In the genomic region with DNA sequence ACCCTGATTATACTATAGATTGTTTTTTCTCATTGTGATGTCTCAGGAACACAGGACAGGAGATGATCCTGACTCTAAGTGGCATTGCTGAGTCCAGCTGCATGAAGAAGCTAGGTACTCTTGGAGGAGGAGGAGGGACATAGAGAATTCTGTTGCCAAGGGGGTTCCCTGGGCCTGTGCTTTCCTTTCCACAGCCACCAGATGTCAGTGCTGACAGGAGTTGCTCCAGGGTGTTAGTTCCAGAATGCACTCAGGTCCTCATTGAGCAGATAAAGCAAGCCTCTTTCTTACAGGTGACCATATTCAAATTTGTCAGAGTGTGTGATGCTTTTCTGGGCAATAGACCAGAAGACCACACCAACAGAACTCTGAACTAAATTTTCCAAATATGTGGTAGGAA, we compare ENCODE assay signal across 17 mouse cellular contexts.
DNase-seq lines count a peak whose midpoint lies in the region; ATAC-seq and TF ChIP-seq lines count a peak whose summit lies in the region.
"Had no signal": no experiment of that assay in that cellular context is flagged by ENCODE, and none has a peak within 500 bp of the region (broad histone marks: within the 10 kb centered on the region; RNA-seq: fewer than 3 reads in every experiment).

No protein-coding gene starts in this region.

- no peaks in the 10 kb centered on the region for H3K36me3 ChIP-seq in midbrain, embryonic 14.5 days (ENCODE audit: control insufficient read depth, insufficient read depth, low read length)
- H3K36me3 ChIP-seq in midbrain, embryonic 11.5 days (ENCODE audit: control insufficient read depth, insufficient read depth, low read length) = no peaks in the 10 kb centered on the region
- peaks cover 0 to 5% of the 10 kb centered on the region in 2 experiments; a peak in 2 of 4 replicates for H3K36me3 ChIP-seq in MEL (ENCODE audit: control insufficient read depth in 1 of 2, insufficient read depth in 2 of 2, low read length in 2 of 2)
- no peaks in the 10 kb centered on the region for H3K36me3 ChIP-seq in embryonic facial prominence, embryonic 14.5 days (ENCODE audit: control insufficient read depth, insufficient read depth, low read length)
- H3K36me3 ChIP-seq: embryonic facial prominence, embryonic 12.5 days; heart, embryonic 10.5 days; lung, embryonic 15.5 days; midbrain, embryonic 12.5 days; neural tube, embryonic 13.5 days; stomach, embryonic 15.5 days had no signal

- DNase-seq in gastrocnemius, adult 2 months = no peak
- DNase-seq in gastrocnemius, postnatal 25 days = no peak
- DNase-seq in midbrain, embryonic 14.5 days = peak; percentile 47
- DNase-seq in midbrain, embryonic 11.5 days (ENCODE audit: low spot score, missing footprints) = no peak
- peak; percentile 53 for DNase-seq in MEL (ENCODE audit: low read depth, low spot score)
- DNase-seq in embryonic facial prominence, embryonic 14.5 days (ENCODE audit: low spot score) = no peak
- DNase-seq in left cerebral cortex, adult 9 months (ENCODE audit: low spot score in 2 of 2) = no peak
- no peak for DNase-seq in right cerebral cortex, postnatal 25 days
- DNase-seq: kidney, postnatal 25 days; right cerebral cortex, postnatal 14 days had no signal

- no peak overlapping the region for H3K27ac ChIP-seq in gastrocnemius, adult 2 months
- no peak overlapping the region for H3K27ac ChIP-seq in midbrain, embryonic 14.5 days (replicated peaks; ENCODE audit: low read depth, low read length)
- H3K27ac ChIP-seq in midbrain, embryonic 11.5 days (ENCODE audit: low read depth, low read length) = no peak overlapping the region
- no peak overlapping the region for H3K27ac ChIP-seq in MEL (ENCODE audit: control insufficient read depth, low read depth, low read length)
- no peak overlapping the region for H3K27ac ChIP-seq in embryonic facial prominence, embryonic 14.5 days (replicated peaks; ENCODE audit: low read depth, low read length)
- H3K27ac ChIP-seq: embryonic facial prominence, embryonic 12.5 days; heart, embryonic 10.5 days; hindbrain, embryonic 14.5 days; lung, embryonic 15.5 days; midbrain, embryonic 12.5 days; neural tube, embryonic 13.5 days; stomach, embryonic 15.5 days had no signal

- ATAC-seq in midbrain, embryonic 14.5 days (ENCODE audit: low FRiP score, low TSS enrichment) = no peak
- ATAC-seq in midbrain, embryonic 11.5 days (ENCODE audit: low FRiP score) = no peak
- ATAC-seq in embryonic facial prominence, embryonic 14.5 days (ENCODE audit: low read depth) = 0 out of 2 replicates have a peak, but pooled peaks have one; percentile 21

- TF ChIP-seq POLR2A in MEL (IDR thresholded peaks at IDR 0.05; ENCODE audit: control insufficient read depth in 1 of 2, insufficient read depth in 1 of 2, low read depth in 1 of 2, low read length in 2 of 2, poor library complexity in 1 of 2) = no peak

- H3K9me3 ChIP-seq in midbrain, embryonic 14.5 days (ENCODE audit: control insufficient read depth, low read length) = no peaks in the 10 kb centered on the region
- no peaks in the 10 kb centered on the region for H3K9me3 ChIP-seq in midbrain, embryonic 11.5 days (ENCODE audit: control insufficient read depth, low read length)
- no peaks in the 10 kb centered on the region for H3K9me3 ChIP-seq in MEL (replicated peaks; ENCODE audit: insufficient read depth, low read length)
- H3K9me3 ChIP-seq in embryonic facial prominence, embryonic 14.5 days (ENCODE audit: control insufficient read depth, low read length) = no peaks in the 10 kb centered on the region
- H3K9me3 ChIP-seq: embryonic facial prominence, embryonic 12.5 days; heart, embryonic 10.5 days; lung, embryonic 15.5 days; midbrain, embryonic 12.5 days; neural tube, embryonic 13.5 days; stomach, embryonic 15.5 days had no signal

- peaks cover 7% of the 10 kb centered on the region; the same call in 1 of the 2 replicates for H3K4me1 ChIP-seq in midbrain, embryonic 14.5 days (ENCODE audit: control insufficient read depth, insufficient read depth, low read length)
- peaks cover 3% of the 10 kb centered on the region; the same call in 1 of the 2 replicates for H3K4me1 ChIP-seq in midbrain, embryonic 11.5 days (ENCODE audit: control insufficient read depth, insufficient read depth, low read length)
- H3K4me1 ChIP-seq in MEL (ENCODE audit: control insufficient read depth in 1 of 2, insufficient read depth in 2 of 2, low read length in 2 of 2) = peaks cover 0 to 9% of the 10 kb centered on the region in 2 experiments; a peak in 2 of 4 replicates
- no peaks in the 10 kb centered on the region for H3K4me1 ChIP-seq in embryonic facial prominence, embryonic 14.5 days (ENCODE audit: control insufficient read depth, insufficient read depth, low read length)

- no peak overlapping the region for H3K4me2 ChIP-seq in midbrain, embryonic 14.5 days (ENCODE audit: low read length)
- no peak overlapping the region for H3K4me2 ChIP-seq in midbrain, embryonic 11.5 days
- no peak overlapping the region for H3K4me2 ChIP-seq in embryonic facial prominence, embryonic 14.5 days (ENCODE audit: low read depth, low read length)
- H3K4me2 ChIP-seq: embryonic facial prominence, embryonic 12.5 days; hindbrain, embryonic 14.5 days; lung, embryonic 15.5 days; midbrain, embryonic 12.5 days; neural tube, embryonic 13.5 days; stomach, embryonic 15.5 days had no signal

- TF ChIP-seq CTCF in gastrocnemius, adult 2 months (IDR thresholded peaks at IDR 0.05) = peak; percentile 16; the same call in 1 of the 2 replicates
- peak; percentile 42 to 74 (median 70); a peak in 5 of 6 replicates for TF ChIP-seq CTCF in MEL (IDR thresholded peaks at IDR 0.05 in 2 of 3, conservative IDR thresholded peaks at IDR 0.05 in 1 of 3; ENCODE audit: control insufficient read depth in 1 of 3, insufficient read depth in 1 of 3, low read depth in 2 of 3, low read length in 3 of 3, poor library complexity in 1 of 3, severe bottlenecking in 1 of 3)

- H3K79me2 ChIP-seq in MEL (ENCODE audit: control insufficient read depth, insufficient read depth, low read length, poor library complexity) = no peaks in the 10 kb centered on the region

- no peak overlapping the region for H3K9ac ChIP-seq in midbrain, embryonic 14.5 days (replicated peaks; ENCODE audit: low read length)
- no peak overlapping the region for H3K9ac ChIP-seq in midbrain, embryonic 11.5 days (ENCODE audit: low read length)
- H3K9ac ChIP-seq in MEL (ENCODE audit: control insufficient read depth, low read depth, low read length, poor library complexity, severe bottlenecking) = no peak overlapping the region
- no peak overlapping the region for H3K9ac ChIP-seq in embryonic facial prominence, embryonic 14.5 days (ENCODE audit: low read depth, low read length)
- H3K9ac ChIP-seq: embryonic facial prominence, embryonic 12.5 days; hindbrain, embryonic 14.5 days; lung, embryonic 15.5 days; midbrain, embryonic 12.5 days; neural tube, embryonic 13.5 days; stomach, embryonic 15.5 days had no signal

- 0 out of 2 replicates have a peak, but pooled peaks cover 6% of the 10 kb centered on the region for H3K27me3 ChIP-seq in midbrain, embryonic 14.5 days (ENCODE audit: control insufficient read depth, insufficient read depth, low read length)
- peaks cover 5% of the 10 kb centered on the region; the same call in 1 of the 2 replicates for H3K27me3 ChIP-seq in midbrain, embryonic 11.5 days (ENCODE audit: control insufficient read depth, insufficient read depth, low read length)
- H3K27me3 ChIP-seq in MEL (ENCODE audit: control insufficient read depth in 1 of 2, insufficient read depth in 2 of 2, low read length in 2 of 2) = peaks cover 2 to 3% of the 10 kb centered on the region in 2 experiments; a peak in 3 of 4 replicates
- H3K27me3 ChIP-seq in embryonic facial prominence, embryonic 14.5 days (replicated peaks; ENCODE audit: control insufficient read depth, insufficient read depth, low read length) = 0 out of 2 replicates have a peak, but pooled peaks cover 5% of the 10 kb centered on the region

- no peak overlapping the region for H3K4me3 ChIP-seq in gastrocnemius, adult 2 months
- H3K4me3 ChIP-seq in midbrain, embryonic 14.5 days (replicated peaks; ENCODE audit: low read depth, low read length) = no peak overlapping the region
- no peak overlapping the region for H3K4me3 ChIP-seq in midbrain, embryonic 11.5 days (ENCODE audit: low read depth, low read length)
- no peak overlapping the region for H3K4me3 ChIP-seq in MEL (ENCODE audit: control insufficient read depth in 1 of 2, insufficient read depth in 1 of 2, low read depth in 2 of 2, low read length in 2 of 2)
- no peak overlapping the region for H3K4me3 ChIP-seq in embryonic facial prominence, embryonic 14.5 days (ENCODE audit: low read depth, low read length)
- H3K4me3 ChIP-seq: embryonic facial prominence, embryonic 12.5 days; heart, embryonic 10.5 days; lung, embryonic 15.5 days; midbrain, embryonic 12.5 days; neural tube, embryonic 13.5 days; stomach, embryonic 15.5 days had no signal

- intact Hi-C loops in gastrocnemius, adult 2 months (cut with DNase I) = no loop called here

- TF ChIP-seq RAD21 in MEL (IDR thresholded peaks at IDR 0.05; ENCODE audit: low read depth, low read length) = peak; percentile 72

- no peak for TF ChIP-seq EP300 in MEL (IDR thresholded peaks at IDR 0.05; ENCODE audit: low read depth in 1 of 2, low read length in 2 of 2)

TF ChIP-seq in MEL, 35 proteins besides CTCF, POLR2A, EP300 and RAD21:
- TF ChIP-seq ZC3H11A (IDR thresholded peaks at IDR 0.05; ENCODE audit: low read depth, low read length) (peak; percentile 51), USF1 (IDR thresholded peaks at IDR 0.05; ENCODE audit: low read depth, low read length) (no peak), SMC3 (IDR thresholded peaks at IDR 0.05; ENCODE audit: low read depth, low read length) (peak; percentile 77), MYC (IDR thresholded peaks at IDR 0.05; ENCODE audit: low read depth, low read length) (no peak)

Comparison
In these comparisons a context has a peak if more than half of its experiments do, and no peak if none do; other contexts are left out.
1. DNase-seq: peak in midbrain, embryonic 14.5 days (single experiment) and MEL (single experiment); none in gastrocnemius, adult 2 months (single experiment), gastrocnemius, postnatal 25 days (single experiment), midbrain, embryonic 11.5 days (single experiment), embryonic facial prominence, embryonic 14.5 days (single experiment), left cerebral cortex, adult 9 months (0 of 2) and right cerebral cortex, postnatal 25 days (single experiment).